Mouse (Mus musculus) midbrain, embryonic 15.5 days (tissue): ENCODE results near the gene Hist2h3c2. TPM values are rescaled to one million over a fixed set of nuclear protein-coding genes. Genes with fewer than 3 reads are reported as not detected.
A peak's percentile ranks its signal among the peaks of the same experiment; 100 is the strongest.

Experiments
- ATAC-seq: fragments of 200-750 bp; cut with Nextera tagmentation; replicated peaks from 2 replicates; pipeline ENCODE4 v1.8.0; 2017; ENCODE audit warnings: moderate TSS enrichment
- H3K27ac ChIP-seq: fragments of 300-500 bp; sonication (generic); 2 replicates; pipeline ENCODE4 v1.5.1; 2015; ENCODE audit warnings: mild to moderate bottlenecking, inconsistent platforms
- H3K27me3 ChIP-seq: fragments of 300-500 bp; sonication (generic); replicated peaks from 2 replicates; pipeline ENCODE4 v1.6.1; 2015; ENCODE audit warnings: inconsistent platforms
- H3K36me3 ChIP-seq: fragments of 300-500 bp; sonication (generic); replicated peaks from 2 replicates; pipeline ENCODE4 v1.6.1; 2015; ENCODE audit warnings: inconsistent platforms
- H3K4me1 ChIP-seq: fragments of 300-500 bp; sonication (generic); 2 replicates; pipeline ENCODE4 v1.6.1; 2015; ENCODE audit warnings: inconsistent platforms
- H3K4me2 ChIP-seq: fragments of 300-500 bp; sonication (generic); 2 replicates; pipeline ENCODE4 v1.6.1; 2015; ENCODE audit warnings: inconsistent platforms, mild to moderate bottlenecking, moderate library complexity
- H3K4me3 ChIP-seq: fragments of 300-500 bp; sonication (generic); 2 replicates; pipeline ENCODE4 v1.5.1; 2015; ENCODE audit warnings: mild to moderate bottlenecking, inconsistent platforms
- H3K9ac ChIP-seq: fragments of 300-500 bp; sonication (generic); 2 replicates; pipeline ENCODE4 v1.6.1; 2015; ENCODE audit warnings: mild to moderate bottlenecking, inconsistent platforms
- H3K9me3 ChIP-seq: fragments of 300-500 bp; sonication (generic); 2 replicates; pipeline ENCODE4 v1.6.1; 2016; ENCODE audit warnings: inconsistent platforms
- WGBS: fragments of 180-500 bp; shearing (Covaris S2); methylation state at CpG from one replicate; pipeline ENCODE4 v1.1.7; 2015; ENCODE audit warnings: mixed read lengths; 5-methylcytosine and 5-hydroxymethylcytosine counted together
- polyA plus RNA-seq: library from polyadenylated mRNA; unstranded; fragments of >200 nt; fragmentation: Nextera tagmentation; extraction: Ambion mirVana; gene quantifications from 2 replicates; pipeline ENCODE4 v1.2.1, GENCODE M21; 2015

Gene Hist2h3c2
- polyA plus RNA-seq, 1 experiment from 2014 or later = 2.3 TPM

- H3K4me1 ChIP-seq = peaks cover 23% of the 10 kb centered on the region
- H3K36me3 ChIP-seq = no peaks in the 10 kb centered on the region
- 79% methylated on average over 4 of the region's 4 CpGs for WGBS
- H3K27ac ChIP-seq = no peak overlapping the region
- H3K4me2 ChIP-seq = no peak overlapping the region
- H3K9me3 ChIP-seq = no peaks in the 10 kb centered on the region
- H3K27me3 ChIP-seq = no peaks in the 10 kb centered on the region
- no peak overlapping the region for H3K9ac ChIP-seq
- no peak for ATAC-seq
- H3K4me3 ChIP-seq = no peak overlapping the region
Measured at GRCm38 (mm10) chr3:96267541-96267940, 28.6 kb upstream of the Hist2h3c2 start.

DNA sequence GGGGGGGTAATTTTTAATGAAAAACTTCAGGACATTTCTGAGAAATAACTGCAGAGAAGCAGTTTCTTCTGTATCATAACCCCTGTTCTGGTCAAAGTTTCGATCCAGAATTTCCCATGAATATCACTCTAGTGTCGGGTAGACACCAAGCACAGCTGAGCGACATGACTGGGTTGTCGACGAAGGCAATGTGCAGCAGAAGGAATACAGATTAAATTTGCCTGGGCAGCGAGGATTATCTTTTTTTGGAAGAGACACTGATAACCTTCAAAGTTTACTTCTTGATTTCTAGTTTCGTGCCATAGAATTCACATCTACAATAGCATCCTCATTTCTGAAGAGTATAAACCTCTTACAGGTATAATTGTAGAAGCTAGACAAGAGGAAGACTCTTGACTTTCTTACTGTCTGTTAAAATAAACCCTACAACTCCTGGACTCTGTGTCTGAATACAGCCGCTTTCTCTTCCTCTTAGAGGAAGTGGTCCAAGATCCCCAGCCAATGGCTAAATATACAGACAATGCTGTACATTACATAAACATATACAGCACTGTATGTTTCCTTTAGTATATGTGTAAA is 27.3 kb upstream of the Hist2h3c2 start:
- Histone ChIP-seq H3K9me3 (no peaks in the 10 kb centered on the region), H3K4me1 (peaks cover 37% of the 10 kb centered on the region), H3K9ac (no peak overlapping the region), H3K4me3 (no peak overlapping the region), H3K27ac (no peak overlapping the region), H3K36me3 (no peaks in the 10 kb centered on the region), H3K27me3 (no peaks in the 10 kb centered on the region), H3K4me2 (no peak overlapping the region)
- 94% methylated on average over 8 of the region's 8 CpGs for WGBS
- no peak for ATAC-seq

GRCm38 (mm10) chr3:96264404-96264949 is 25.6 kb upstream of the Hist2h3c2 start:
- no peaks in the 10 kb centered on the region for H3K27me3 ChIP-seq
- no peaks in the 10 kb centered on the region for H3K9me3 ChIP-seq
- no peak overlapping the region for H3K9ac ChIP-seq
- H3K36me3 ChIP-seq = no peaks in the 10 kb centered on the region
- WGBS = 65% methylated on average over 7 of the region's 7 CpGs
- peaks cover 35% of the 10 kb centered on the region for H3K4me1 ChIP-seq
- H3K4me2 ChIP-seq = peak overlapping the region; percentile 72
- no peak for ATAC-seq
- peak overlapping the region; percentile 98 for H3K27ac ChIP-seq
- H3K4me3 ChIP-seq = 0 out of 2 replicates have a peak overlapping the region, but pooled peaks have one; percentile 62

DNA sequence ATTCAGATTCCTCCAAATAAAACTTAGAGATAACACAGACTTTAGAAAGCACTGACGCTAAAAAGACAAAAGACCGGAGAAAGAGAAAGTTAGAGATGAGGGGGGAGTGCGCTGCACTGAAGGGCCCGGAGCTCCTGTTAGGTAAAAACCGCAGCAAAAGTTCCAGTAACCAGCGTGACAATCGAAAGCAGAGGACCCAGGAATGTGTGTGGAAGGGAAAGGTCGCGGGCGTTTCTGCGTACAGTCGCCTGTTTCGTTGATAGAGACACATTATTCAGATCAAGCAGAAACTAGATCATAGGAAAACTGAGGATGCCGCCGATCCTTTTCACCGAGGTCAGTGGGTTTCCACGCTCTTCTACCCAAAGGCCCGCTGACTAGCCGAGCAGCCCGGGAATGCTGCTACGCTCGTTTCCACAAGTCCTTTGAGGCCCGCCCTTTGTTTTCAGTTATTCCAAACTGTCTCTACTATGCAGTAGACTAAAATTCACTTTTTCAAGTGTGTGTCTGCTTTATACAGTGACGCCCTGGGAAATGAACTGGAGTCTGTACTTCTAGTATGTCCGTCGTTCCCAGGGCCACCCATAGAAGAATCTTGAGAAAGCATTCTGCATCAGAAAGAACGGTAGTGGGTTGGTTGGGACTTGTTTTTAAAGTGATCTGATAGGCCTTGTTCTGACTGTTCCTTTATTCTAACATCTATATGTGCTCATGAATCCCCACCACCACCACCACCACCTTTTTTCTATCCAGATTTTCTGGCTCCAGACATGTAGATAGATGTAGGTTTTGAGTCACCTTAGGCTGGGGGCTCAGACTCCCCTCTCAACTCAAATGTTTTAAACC is 24.9 kb upstream of the Hist2h3c2 start:
- Histone ChIP-seq H3K4me2 (peak overlapping the region; percentile 72), H3K4me3 (peak overlapping the region; percentile 62), H3K27me3 (no peaks in the 10 kb centered on the region), H3K4me1 (peaks cover 35% of the 10 kb centered on the region), H3K27ac (peak overlapping the region; percentile 98), H3K9me3 (no peaks in the 10 kb centered on the region), H3K36me3 (no peaks in the 10 kb centered on the region), H3K9ac (peak overlapping the region; percentile 34)
- WGBS = 3% methylated on average over 27 of the region's 27 CpGs
- ATAC-seq = peak; percentile 43

DNA sequence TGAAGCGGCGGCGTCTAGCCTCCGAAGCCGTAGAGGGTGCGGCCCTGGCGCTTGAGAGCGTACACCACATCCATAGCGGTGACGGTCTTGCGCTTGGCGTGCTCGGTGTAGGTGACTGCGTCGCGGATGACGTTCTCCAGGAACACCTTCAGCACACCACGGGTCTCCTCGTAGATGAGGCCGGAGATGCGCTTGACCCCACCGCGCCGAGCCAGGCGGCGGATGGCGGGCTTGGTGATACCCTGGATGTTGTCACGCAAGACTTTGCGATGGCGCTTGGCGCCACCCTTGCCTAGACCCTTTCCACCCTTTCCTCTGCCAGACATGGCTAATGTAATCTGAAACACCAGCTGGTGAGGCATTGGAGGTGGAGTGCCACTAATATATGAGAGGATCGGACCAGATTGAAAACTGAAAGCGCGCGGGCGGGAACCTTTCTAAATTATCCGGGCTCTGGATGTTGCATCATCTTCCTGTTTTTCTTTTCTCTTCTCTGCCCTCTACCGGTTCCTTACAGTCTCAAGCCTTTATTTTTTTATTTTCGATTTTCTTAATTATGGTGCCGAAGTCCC is 24.1 kb upstream of the Hist2h3c2 start, which contains the start of gene Hist2h4:
Gene Hist2h4, minus strand, starts transcription at position 333 of the 572 bp plus-strand sequence.
- peak; percentile 90 for ATAC-seq
- H3K9me3 ChIP-seq = no peaks in the 10 kb centered on the region
- H3K27me3 ChIP-seq = no peaks in the 10 kb centered on the region
- peak within 1 kb of the TSS; percentile 72 for H3K4me2 ChIP-seq
- H3K9ac ChIP-seq = peak within 1 kb of the TSS; percentile 74
- peak within 1 kb of the TSS; percentile 98 for H3K27ac ChIP-seq
- H3K36me3 ChIP-seq = no peaks in the 10 kb centered on the region
- under 1% methylated on average over 40 of the region's 40 CpGs for WGBS
- H3K4me3 ChIP-seq = peak within 1 kb of the TSS; percentile 62
- peaks cover 33% of the 10 kb centered on the region for H3K4me1 ChIP-seq

- peak overlapping the region; percentile 72 for H3K4me2 ChIP-seq
- H3K9ac ChIP-seq = peak overlapping the region; percentile 74
- H3K27me3 ChIP-seq = no peaks in the 10 kb centered on the region
- under 1% methylated on average over 19 of the region's 19 CpGs for WGBS
- H3K36me3 ChIP-seq = no peaks in the 10 kb centered on the region
- H3K9me3 ChIP-seq = no peaks in the 10 kb centered on the region
- H3K4me1 ChIP-seq = peaks cover 27% of the 10 kb centered on the region
- peak overlapping the region; percentile 98 for H3K27ac ChIP-seq
- ATAC-seq = peak; percentile 78
- peak overlapping the region; percentile 62 for H3K4me3 ChIP-seq
Measured at GRCm38 (mm10) chr3:96262216-96262875, 23.4 kb upstream of the Hist2h3c2 start.

DNA sequence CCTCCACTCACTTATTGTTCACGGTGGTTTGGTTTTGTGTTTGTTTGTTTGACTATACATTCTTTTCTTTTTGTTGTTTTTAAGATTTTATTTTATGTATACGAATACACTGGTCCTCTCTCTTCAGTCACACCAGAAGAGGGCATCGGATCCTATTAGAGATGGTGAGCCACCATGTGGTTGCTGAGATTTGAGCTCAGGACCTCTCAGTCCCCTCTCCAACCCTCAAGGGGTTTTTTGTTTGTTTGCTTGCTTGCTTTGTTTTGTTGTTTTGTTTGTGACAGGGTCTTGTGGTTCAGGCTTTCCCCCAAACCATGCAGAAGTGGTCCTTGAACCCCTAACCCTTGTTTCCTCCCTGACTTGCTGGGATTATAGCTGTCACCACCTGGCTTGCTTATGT is 22.7 kb upstream of the Hist2h3c2 start:
- Histone ChIP-seq H3K36me3 (no peaks in the 10 kb centered on the region), H3K9me3 (no peaks in the 10 kb centered on the region), H3K4me2 (peak overlapping the region; percentile 72), H3K27me3 (no peaks in the 10 kb centered on the region), H3K4me3 (peak overlapping the region; percentile 62), H3K27ac (peak overlapping the region; percentile 98), H3K4me1 (peaks cover 27% of the 10 kb centered on the region), H3K9ac (peak overlapping the region; percentile 74)
- WGBS = 53% methylated on average over 3 of the region's 3 CpGs
- ATAC-seq = no peak

DNA sequence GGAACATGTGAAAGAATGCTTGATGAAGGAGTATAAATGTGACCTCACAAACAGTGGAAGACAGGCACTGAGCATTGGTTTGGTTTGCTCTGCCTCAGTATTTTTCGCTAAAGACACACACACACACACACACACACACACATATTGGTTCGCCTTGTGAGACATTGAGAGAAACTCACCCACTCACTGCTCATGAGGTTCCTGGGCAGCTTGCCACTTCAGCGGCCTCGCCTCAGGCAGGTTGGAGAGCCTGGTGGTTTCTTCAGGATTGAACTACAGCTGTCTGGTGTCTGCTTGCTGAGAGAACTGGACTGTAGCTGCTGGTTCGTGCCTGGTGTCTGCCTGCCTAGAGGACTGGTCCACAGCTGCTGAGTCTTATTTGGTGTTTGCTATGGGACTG is 21.3 kb upstream of the Hist2h3c2 start:
- Histone ChIP-seq H3K9me3 (no peaks in the 10 kb centered on the region), H3K4me2 (no peak overlapping the region), H3K27me3 (no peaks in the 10 kb centered on the region), H3K27ac (no peak overlapping the region), H3K4me3 (no peak overlapping the region), H3K9ac (no peak overlapping the region), H3K4me1 (peaks cover 27% of the 10 kb centered on the region), H3K36me3 (no peaks in the 10 kb centered on the region)
- ATAC-seq = no peak
- WGBS = 95% methylated on average over 5 of the region's 5 CpGs

DNA sequence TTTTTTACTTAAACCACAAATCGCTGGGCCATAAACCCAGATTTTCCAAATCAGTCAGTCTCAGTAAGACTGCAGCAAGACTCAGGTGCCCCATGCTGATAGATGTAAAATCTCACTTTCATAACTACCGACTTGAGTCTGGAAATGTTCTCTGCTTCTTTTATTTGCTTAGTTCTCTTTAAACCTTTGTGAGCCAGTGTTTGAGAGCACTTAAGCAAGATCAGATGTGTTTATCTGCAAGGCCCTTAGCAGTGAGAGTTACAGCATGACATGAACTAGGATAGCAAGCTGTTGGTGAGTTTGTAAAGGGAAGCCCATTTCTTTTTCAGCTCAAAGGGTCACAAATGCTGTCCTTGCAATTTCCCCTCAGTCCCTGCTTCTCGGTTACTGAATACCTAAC is 18.3 kb upstream of the Hist2h3c2 start:
- Histone ChIP-seq H3K27me3 (no peaks in the 10 kb centered on the region), H3K9ac (no peak overlapping the region), H3K4me1 (peaks cover 12% of the 10 kb centered on the region), H3K4me3 (no peak overlapping the region), H3K27ac (no peak overlapping the region), H3K9me3 (no peaks in the 10 kb centered on the region), H3K4me2 (no peak overlapping the region), H3K36me3 (no peaks in the 10 kb centered on the region)
- ATAC-seq = no peak
- 83% methylated on average over 3 of the region's 3 CpGs for WGBS

DNA sequence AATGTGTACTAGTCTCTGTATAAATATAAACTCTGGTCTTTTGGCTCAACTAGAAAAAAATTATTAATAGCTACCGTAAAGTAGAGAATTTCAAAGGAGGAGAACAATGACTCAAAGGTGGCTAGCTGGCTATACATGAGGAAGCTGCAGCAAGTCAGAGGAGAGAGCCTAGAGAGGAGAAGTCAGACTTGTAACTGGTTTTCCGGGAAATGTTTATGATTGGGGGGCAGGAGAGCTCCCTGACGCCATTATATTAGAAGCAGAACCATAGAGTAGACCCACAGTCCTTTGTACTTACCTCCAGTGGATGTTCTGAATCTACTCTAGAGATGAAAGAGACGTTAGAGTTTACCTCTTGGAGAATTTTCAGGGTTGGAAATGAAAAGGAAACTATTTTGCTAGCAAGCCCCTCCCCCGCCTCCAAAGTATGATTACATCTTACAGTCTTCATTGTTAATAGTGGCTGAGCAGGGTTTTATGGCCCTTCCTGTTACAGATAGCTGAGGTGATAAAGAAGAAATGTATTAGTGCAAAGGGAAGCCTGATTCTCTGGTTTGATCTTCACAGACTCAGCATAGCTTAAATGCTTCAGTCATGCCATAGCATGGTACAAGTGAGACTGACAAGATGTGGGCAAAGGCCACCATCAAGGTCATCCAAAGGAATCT is 17.1 kb upstream of the Hist2h3c2 start:
- no peak for ATAC-seq
- Histone ChIP-seq H3K27me3 (no peaks in the 10 kb centered on the region), H3K4me2 (no peak overlapping the region), H3K27ac (no peak overlapping the region), H3K4me1 (peaks cover under 1% of the 10 kb centered on the region; the same call in 1 of the 2 replicates), H3K9me3 (no peaks in the 10 kb centered on the region), H3K36me3 (no peaks in the 10 kb centered on the region), H3K4me3 (no peak overlapping the region), H3K9ac (no peak overlapping the region)
- 84% methylated on average over 5 of the region's 5 CpGs for WGBS

DNA sequence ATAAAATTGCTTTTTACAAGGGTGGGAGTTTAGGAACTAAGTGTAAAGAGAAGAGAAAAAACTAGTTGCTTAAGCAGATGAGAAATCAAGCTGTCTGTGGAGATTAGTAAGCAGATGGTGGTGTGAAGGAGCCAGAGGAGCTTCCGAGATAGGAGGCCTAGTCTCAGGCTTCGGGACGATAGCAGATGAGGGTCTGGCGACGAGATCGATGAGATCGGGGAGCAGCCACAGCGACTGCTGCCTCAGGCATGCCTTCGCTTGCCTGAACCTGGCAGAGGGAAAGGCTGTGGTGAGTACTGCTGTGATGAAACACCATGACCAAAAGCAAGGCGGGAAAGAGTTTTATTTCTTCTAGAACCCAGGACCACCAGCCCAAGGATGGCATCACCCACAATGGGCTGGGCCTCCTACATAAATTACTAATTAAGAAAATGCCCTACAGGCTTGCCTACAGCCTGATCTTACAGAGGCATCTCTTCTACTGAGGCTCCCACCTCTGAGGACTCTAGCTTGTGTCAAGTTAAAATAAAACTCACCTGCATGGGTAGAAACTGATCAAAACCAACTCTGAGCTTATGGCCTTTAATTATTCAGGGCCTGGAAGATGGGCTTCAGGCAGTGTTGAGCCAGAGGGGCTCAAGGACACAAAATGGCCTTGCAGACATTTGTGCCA is 15.9 kb upstream of the Hist2h3c2 start:
- WGBS = 49% methylated on average over 10 of the region's 10 CpGs
- no peaks in the 10 kb centered on the region for H3K4me1 ChIP-seq
- no peak overlapping the region for H3K4me2 ChIP-seq
- H3K9me3 ChIP-seq = no peaks in the 10 kb centered on the region
- no peaks in the 10 kb centered on the region for H3K36me3 ChIP-seq
- H3K9ac ChIP-seq = no peak overlapping the region
- H3K4me3 ChIP-seq = no peak overlapping the region
- no peak overlapping the region for H3K27ac ChIP-seq
- H3K27me3 ChIP-seq = no peaks in the 10 kb centered on the region
- no peak for ATAC-seq
